Mouse (Mus musculus) hindbrain, embryonic 12.5 days (tissue): ENCODE results near the gene Magi2. TPM values are rescaled to one million over a fixed set of nuclear protein-coding genes. Genes with fewer than 3 reads are reported as not detected.

Source experiments
- ATAC-seq: fragments of 200-750 bp; cut with Nextera tagmentation; 2 replicates; pipeline ENCODE4 v1.8.0; 2017; ENCODE audit warnings: moderate TSS enrichment; ENCODE audit not compliant: low FRiP score
- H3K27ac ChIP-seq: fragments of 300-500 bp; sonication (generic); 2 replicates; pipeline ENCODE4 v1.5.1; 2016; ENCODE audit warnings: mild to moderate bottlenecking
- H3K27me3 ChIP-seq: fragments of 300-500 bp; sonication (generic); 2 replicates; pipeline ENCODE4 v1.6.1; 2016; ENCODE audit warnings: mild to moderate bottlenecking
- H3K36me3 ChIP-seq: fragments of 300-500 bp; sonication (generic); 2 replicates; pipeline ENCODE4 v1.6.1; 2016; ENCODE audit warnings: mild to moderate bottlenecking
- H3K4me1 ChIP-seq: fragments of 300-500 bp; sonication (generic); 2 replicates; pipeline ENCODE4 v1.6.1; 2016
- H3K4me2 ChIP-seq: fragments of 300-500 bp; sonication (generic); replicated peaks from 2 replicates; pipeline ENCODE4 v1.6.1; 2016; ENCODE audit warnings: mild to moderate bottlenecking
- H3K4me3 ChIP-seq: fragments of 300-500 bp; sonication (generic); 2 replicates; pipeline ENCODE4 v1.5.1; 2016; ENCODE audit warnings: mild to moderate bottlenecking
- H3K9ac ChIP-seq: fragments of 300-500 bp; sonication (generic); 2 replicates; pipeline ENCODE4 v1.6.1; 2016; ENCODE audit warnings: mild to moderate bottlenecking, moderate library complexity
- H3K9me3 ChIP-seq: fragments of 300-500 bp; sonication (generic); replicated peaks from 2 replicates; pipeline ENCODE4 v1.6.1; 2016; ENCODE audit warnings: mild to moderate bottlenecking
- WGBS: fragments of 180-500 bp; shearing (Covaris S2); methylation state at CpG from one replicate; pipeline ENCODE4 v1.1.7; 2016; 5-methylcytosine and 5-hydroxymethylcytosine counted together
- polyA plus RNA-seq: library from polyadenylated mRNA; unstranded; fragments of >200 nt; fragmentation: Nextera tagmentation; extraction: Ambion mirVana; gene quantifications from 2 replicates; pipeline ENCODE4 v1.2.1, GENCODE M21; 2016

Magi2 gene
- polyA plus RNA-seq, 1 experiment from 2014 or later, result 18.5 TPM

GRCm38 (mm10) chr5:20646947-20647346 is 1420.1 kb downstream of the Magi2 start:
- ATAC-seq, result peak; percentile 36; the same call in 1 of the 2 replicates
- Histone ChIP-seq H3K36me3 (no peaks in the 10 kb centered on the region), H3K9me3 (no peaks in the 10 kb centered on the region), H3K27me3 (no peaks in the 10 kb centered on the region), H3K4me3 (no peak overlapping the region), H3K4me1 (no peaks in the 10 kb centered on the region), H3K27ac (no peak overlapping the region), H3K9ac (no peak overlapping the region), H3K4me2 (no peak overlapping the region)
- 88% methylated on average over 3 of the region's 3 CpGs for WGBS

GRCm38 (mm10) chr5:20653425-20654185 is 1426.8 kb downstream of the Magi2 start:
- no peaks in the 10 kb centered on the region for H3K9me3 ChIP-seq
- 56% methylated on average over 11 of the region's 11 CpGs for WGBS
- no peak overlapping the region for H3K9ac ChIP-seq
- H3K4me2 ChIP-seq, result no peak overlapping the region
- peak; percentile 66; the same call in 1 of the 2 replicates for ATAC-seq
- H3K27me3 ChIP-seq, result no peaks in the 10 kb centered on the region
- H3K36me3 ChIP-seq, result no peaks in the 10 kb centered on the region
- no peak overlapping the region for H3K4me3 ChIP-seq
- 0 out of 2 replicates have a peak, but pooled peaks cover 6% of the 10 kb centered on the region for H3K4me1 ChIP-seq
- no peak overlapping the region for H3K27ac ChIP-seq

GRCm38 (mm10) chr5:20654766-20655472 is 1428.1 kb downstream of the Magi2 start:
- Histone ChIP-seq H3K4me2 (no peak overlapping the region), H3K9ac (no peak overlapping the region), H3K27ac (no peak overlapping the region), H3K4me1 (0 out of 2 replicates have a peak, but pooled peaks cover 6% of the 10 kb centered on the region), H3K4me3 (no peak overlapping the region), H3K36me3 (no peaks in the 10 kb centered on the region), H3K27me3 (no peaks in the 10 kb centered on the region), H3K9me3 (no peaks in the 10 kb centered on the region)
- ATAC-seq, result no peak
- WGBS, result 82% methylated on average over 10 of the region's 10 CpGs

- 87% methylated on average over 5 of the region's 5 CpGs for WGBS
- Histone ChIP-seq H3K27me3 (no peaks in the 10 kb centered on the region), H3K4me1 (0 out of 2 replicates have a peak, but pooled peaks cover 6% of the 10 kb centered on the region)
These were observed 1430.2 kb downstream of the Magi2 start for GRCm38 (mm10) chr5:20657056-20657455.

GRCm38 (mm10) chr5:20667601-20668000 is 1440.8 kb downstream of the Magi2 start:
- 92% methylated on average over 8 of the region's 8 CpGs for WGBS
- ATAC-seq, result no peak
- Histone ChIP-seq H3K27me3 (no peaks in the 10 kb centered on the region), H3K9ac (no peak overlapping the region), H3K4me2 (no peak overlapping the region), H3K27ac (no peak overlapping the region), H3K9me3 (no peaks in the 10 kb centered on the region), H3K36me3 (no peaks in the 10 kb centered on the region), H3K4me3 (no peak overlapping the region), H3K4me1 (no peaks in the 10 kb centered on the region)

More at GRCm38 (mm10) chr5:20657056-20657455, 1430.2 kb downstream of the Magi2 start:
- Histone ChIP-seq H3K4me2 (no peak overlapping the region), H3K9ac (no peak overlapping the region), H3K36me3 (no peaks in the 10 kb centered on the region), H3K9me3 (no peaks in the 10 kb centered on the region), H3K4me3 (no peak overlapping the region), H3K27ac (no peak overlapping the region)
- ATAC-seq, result no peak

- 87% methylated on average over 10 of the region's 10 CpGs for WGBS
- no peak overlapping the region for H3K27ac ChIP-seq
- no peaks in the 10 kb centered on the region for H3K4me1 ChIP-seq
- H3K36me3 ChIP-seq, result no peaks in the 10 kb centered on the region
- no peak overlapping the region for H3K4me2 ChIP-seq
- no peak for ATAC-seq
- no peaks in the 10 kb centered on the region for H3K9me3 ChIP-seq
- H3K27me3 ChIP-seq, result no peaks in the 10 kb centered on the region
- no peak overlapping the region for H3K9ac ChIP-seq
- H3K4me3 ChIP-seq, result no peak overlapping the region
These were observed 1442.0 kb downstream of the Magi2 start for GRCm38 (mm10) chr5:20668736-20669355.

- Histone ChIP-seq H3K36me3 (no peaks in the 10 kb centered on the region), H3K4me1 (no peaks in the 10 kb centered on the region), H3K4me2 (no peak overlapping the region), H3K27me3 (no peaks in the 10 kb centered on the region), H3K27ac (no peak overlapping the region), H3K9me3 (no peaks in the 10 kb centered on the region), H3K9ac (no peak overlapping the region), H3K4me3 (no peak overlapping the region)
- no peak for ATAC-seq
- 85% methylated on average over 5 of the region's 5 CpGs for WGBS
These were observed 1442.6 kb downstream of the Magi2 start for GRCm38 (mm10) chr5:20669456-20669855.

- Histone ChIP-seq H3K4me3 (no peak overlapping the region), H3K4me2 (no peak overlapping the region), H3K27me3 (no peaks in the 10 kb centered on the region), H3K27ac (no peak overlapping the region), H3K9me3 (no peaks in the 10 kb centered on the region), H3K36me3 (no peaks in the 10 kb centered on the region), H3K4me1 (peaks cover 11% of the 10 kb centered on the region), H3K9ac (no peak overlapping the region)
- 48% methylated on average over 1 of the region's 1 CpGs for WGBS
- no peak for ATAC-seq
These were observed 1445.0 kb downstream of the Magi2 start for GRCm38 (mm10) chr5:20671826-20672225.

GRCm38 (mm10) chr5:20674523-20674922 is 1447.7 kb downstream of the Magi2 start:
- ATAC-seq, result no peak
- no peak overlapping the region for H3K4me2 ChIP-seq
- no peaks in the 10 kb centered on the region for H3K27me3 ChIP-seq
- no peaks in the 10 kb centered on the region for H3K36me3 ChIP-seq
- no peak overlapping the region for H3K9ac ChIP-seq
- H3K27ac ChIP-seq, result no peak overlapping the region
- no peak overlapping the region for H3K4me3 ChIP-seq
- peaks cover 11% of the 10 kb centered on the region for H3K4me1 ChIP-seq
- WGBS, result 72% methylated on average over 8 of the region's 8 CpGs
- no peaks in the 10 kb centered on the region for H3K9me3 ChIP-seq

GRCm38 (mm10) chr5:20675163-20675665 is 1448.4 kb downstream of the Magi2 start:
- H3K27ac ChIP-seq, result no peak overlapping the region
- H3K4me2 ChIP-seq, result no peak overlapping the region
- no peaks in the 10 kb centered on the region for H3K27me3 ChIP-seq
- no peaks in the 10 kb centered on the region for H3K36me3 ChIP-seq
- no peak overlapping the region for H3K4me3 ChIP-seq
- no peaks in the 10 kb centered on the region for H3K9me3 ChIP-seq
- no peak overlapping the region for H3K9ac ChIP-seq
- ATAC-seq, result no peak
- H3K4me1 ChIP-seq, result peaks cover 11% of the 10 kb centered on the region

- peak; percentile 78 for ATAC-seq
- H3K27ac ChIP-seq, result peak overlapping the region; percentile 62; the same call in 1 of the 2 replicates
- WGBS, result 14% methylated on average over 7 of the region's 7 CpGs
These were observed 1449.5 kb downstream of the Magi2 start for GRCm38 (mm10) chr5:20676193-20676871.

GRCm38 (mm10) chr5:20677246-20677645 is 1450.4 kb downstream of the Magi2 start:
- Histone ChIP-seq H3K4me2 (no peak overlapping the region), H3K4me1 (peaks cover 23% of the 10 kb centered on the region), H3K9me3 (no peaks in the 10 kb centered on the region), H3K9ac (no peak overlapping the region), H3K4me3 (no peak overlapping the region), H3K27ac (no peak overlapping the region), H3K27me3 (no peaks in the 10 kb centered on the region), H3K36me3 (no peaks in the 10 kb centered on the region)
- ATAC-seq, result no peak
- 41% methylated on average over 3 of the region's 3 CpGs for WGBS

More at GRCm38 (mm10) chr5:20676193-20676871, 1449.5 kb downstream of the Magi2 start:
- Histone ChIP-seq H3K9me3 (no peaks in the 10 kb centered on the region), H3K4me2 (no peak overlapping the region), H3K4me1 (peaks cover 15% of the 10 kb centered on the region), H3K27me3 (no peaks in the 10 kb centered on the region), H3K4me3 (no peak overlapping the region), H3K9ac (peak overlapping the region; percentile 23; the same call in 1 of the 2 replicates), H3K36me3 (no peaks in the 10 kb centered on the region)
